In the genomic region with DNA sequence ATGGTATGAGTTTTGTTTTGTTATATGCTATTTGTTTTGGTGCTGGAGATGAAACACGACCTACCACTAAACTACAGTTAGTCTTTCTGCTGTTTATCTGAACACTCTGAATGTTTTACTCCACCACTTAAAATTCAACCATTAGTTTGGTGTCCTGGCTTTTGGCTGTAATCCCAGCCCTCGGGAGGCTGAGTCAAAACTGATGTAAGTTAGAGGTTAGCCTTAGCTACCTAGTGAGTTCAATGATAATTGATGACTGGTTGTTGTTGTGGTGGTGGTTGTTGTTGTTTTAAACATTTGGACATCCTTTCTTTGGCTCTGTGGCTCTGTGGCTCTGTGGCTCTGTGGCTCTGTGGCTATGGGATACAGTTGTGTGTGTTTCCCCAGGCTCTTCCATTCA, we compare ENCODE assay signal across 8 mouse cellular contexts. TPM values are rescaled to one million over a fixed set of nuclear protein-coding genes. Genes with fewer than 3 reads are reported as not detected.
DNase-seq lines count a peak whose midpoint lies in the region; ATAC-seq and TF ChIP-seq lines count a peak whose summit lies in the region.

No protein-coding gene starts in this region.

- H3K4me1 ChIP-seq in heart, embryonic 10.5 days, result 0 out of 2 replicates have a peak, but pooled peaks cover 5% of the 10 kb centered on the region
- peaks cover 2% of the 10 kb centered on the region for H3K4me1 ChIP-seq in ES-Bruce4 (ENCODE audit: control insufficient read depth, insufficient read depth, low read length)
- H3K4me1 ChIP-seq in forebrain, postnatal 0 days (ENCODE audit: insufficient read depth), result peaks cover 14% of the 10 kb centered on the region; the same call in 1 of the 2 replicates
- H3K4me1 ChIP-seq in liver, embryonic 15.5 days (replicated peaks), result peaks cover 18% of the 10 kb centered on the region

- TF ChIP-seq POLR2A in ES-Bruce4 (IDR thresholded peaks at IDR 0.05; ENCODE audit: insufficient read depth, low read length), result no peak

- H3K4me3 ChIP-seq in heart, embryonic 10.5 days, result peak overlapping the region; percentile 93
- H3K4me3 ChIP-seq in ES-Bruce4 (ENCODE audit: low read depth, low read length), result peak overlapping the region; percentile 52
- H3K4me3 ChIP-seq in forebrain, postnatal 0 days (ENCODE audit: low read depth, low read length), result peak overlapping the region; percentile 78
- peak overlapping the region; percentile 96 for H3K4me3 ChIP-seq in liver, embryonic 15.5 days (replicated peaks)

- peak overlapping the region; percentile 94; the same call in 1 of the 2 replicates for H3K9ac ChIP-seq in ES-Bruce4 (ENCODE audit: low read depth, poor library complexity, severe bottlenecking)
- peak overlapping the region; percentile 85; the same call in 1 of the 2 replicates for H3K9ac ChIP-seq in forebrain, postnatal 0 days
- peak overlapping the region; percentile 89; the same call in 1 of the 2 replicates for H3K9ac ChIP-seq in liver, embryonic 15.5 days

- WGBS in heart, embryonic 10.5 days, result 85% methylated on average over 2 of the region's 2 CpGs
- 51% methylated on average over 2 of the region's 2 CpGs for WGBS in forebrain, postnatal 0 days
- 54% methylated on average over 2 of the region's 2 CpGs for WGBS in liver, embryonic 15.5 days (ENCODE audit: insufficient replicate concordance)

- peak overlapping the region; percentile 58 for H3K4me2 ChIP-seq in forebrain, postnatal 0 days (ENCODE audit: low read depth)
- H3K4me2 ChIP-seq in liver, embryonic 15.5 days, result peak overlapping the region; percentile 82

- DNase-seq in heart, embryonic 10.5 days (ENCODE audit: low spot score), result no peak
- DNase-seq in heart, postnatal 4 days, result no peak
- no peak for DNase-seq in forebrain, postnatal 0 days
- DNase-seq in ovary, postnatal 36 days (ENCODE audit: low spot score), result no peak
- no peak for DNase-seq in frontal cortex, postnatal 14 days (ENCODE audit: low spot score in 2 of 2)
- no peak for DNase-seq in layer of hippocampus, postnatal 25 days (ENCODE audit: extremely low spot score in 1 of 2, low spot score in 1 of 2)

- H3K27ac ChIP-seq in heart, embryonic 10.5 days, result peak overlapping the region; percentile 94; the same call in 1 of the 2 replicates
- no peak overlapping the region; the same call in 1 of the 2 replicates for H3K27ac ChIP-seq in ES-Bruce4 (ENCODE audit: insufficient read depth, low read length)
- no peak overlapping the region for H3K27ac ChIP-seq in forebrain, postnatal 0 days (ENCODE audit: low read depth, low read length)
- no peak overlapping the region for H3K27ac ChIP-seq in liver, embryonic 15.5 days (replicated peaks)

- TF ChIP-seq EP300 in ES-Bruce4 (IDR thresholded peaks at IDR 0.05; ENCODE audit: insufficient read depth, low read depth, low read length), result no peak

- H3K9me3 ChIP-seq in heart, embryonic 10.5 days, result peaks cover 3% of the 10 kb centered on the region; the same call in 1 of the 2 replicates
- H3K9me3 ChIP-seq in ES-Bruce4 (replicated peaks; ENCODE audit: control insufficient read depth, insufficient read depth, low read length, poor library complexity, severe bottlenecking), result no peaks in the 10 kb centered on the region
- no peaks in the 10 kb centered on the region for H3K9me3 ChIP-seq in forebrain, postnatal 0 days (ENCODE audit: low read length)
- H3K9me3 ChIP-seq in liver, embryonic 15.5 days (replicated peaks), result no peaks in the 10 kb centered on the region

- peaks cover 26% of the 10 kb centered on the region for H3K36me3 ChIP-seq in heart, embryonic 10.5 days
- H3K36me3 ChIP-seq in ES-Bruce4 (ENCODE audit: control insufficient read depth, insufficient read depth, low read length, poor library complexity, severe bottlenecking), result peaks cover 11% of the 10 kb centered on the region
- peaks cover 11% of the 10 kb centered on the region for H3K36me3 ChIP-seq in forebrain, postnatal 0 days (ENCODE audit: insufficient read depth)
- H3K36me3 ChIP-seq in liver, embryonic 15.5 days (replicated peaks), result 0 out of 2 replicates have a peak, but pooled peaks cover 3% of the 10 kb centered on the region

- no peak for TF ChIP-seq CTCF in ES-Bruce4 (IDR thresholded peaks at IDR 0.05; ENCODE audit: low read depth, low read length)
- no peak for TF ChIP-seq CTCF in forebrain, postnatal 0 days (IDR thresholded peaks at IDR 0.05; ENCODE audit: low read depth)

- no peak for ATAC-seq in forebrain, postnatal 0 days
- ATAC-seq in liver, embryonic 15.5 days (ENCODE audit: insufficient read depth), result no peak

- no peaks in the 10 kb centered on the region for H3K27me3 ChIP-seq in heart, embryonic 10.5 days (ENCODE audit: insufficient read depth, poor library complexity, severe bottlenecking)
- H3K27me3 ChIP-seq in ES-Bruce4 (ENCODE audit: control insufficient read depth, insufficient read depth, low read length, poor library complexity, severe bottlenecking), result no peaks in the 10 kb centered on the region
- no peaks in the 10 kb centered on the region for H3K27me3 ChIP-seq in forebrain, postnatal 0 days (ENCODE audit: insufficient read depth, low read length)
- no peaks in the 10 kb centered on the region for H3K27me3 ChIP-seq in liver, embryonic 15.5 days

RNA-seq across cellular contexts. Expression of a gene that starts 1.3 kb away (rescaled TPM):
- 34.9 and 43.6 TPM in 2 replicates for polyA plus RNA-seq in heart, embryonic 10.5 days (2016; fragmentation: Nextera tagmentation; extraction: Ambion mirVana)
- total RNA-seq in heart, postnatal 4 days (2021), result 10 to 100 TPM; 25.3 to 26.6 TPM
- 48.6 and 52.3 TPM in 2 replicates for polyA plus RNA-seq in ES-Bruce4 (2011; ENCODE audit: insufficient read depth, insufficient read length, low read depth, missing spikeins)
- 56.6 and 60.9 TPM in 2 replicates for total RNA-seq in forebrain, postnatal 0 days (2014; rRNA removed)
- polyA plus RNA-seq in forebrain, postnatal 0 days (2015; fragmentation: Nextera tagmentation; extraction: Ambion mirVana), result 42.3 and 44.0 TPM in 2 replicates
- 8.6 and 8.7 TPM in 2 replicates for polyA plus RNA-seq in liver, embryonic 15.5 days (2015; fragmentation: Nextera tagmentation; extraction: Ambion mirVana)
- 10 to 100 TPM; 33.1 to 41.7 TPM for total RNA-seq in layer of hippocampus, postnatal 25 days (2021)
